Mouse (Mus musculus): ENCODE results near the gene Zfp619.
A peak's percentile ranks its signal among the peaks of the same experiment; 100 is the strongest.
"Not testable (repeated sequence)": the region's sequence is repeated elsewhere in the genome, so short reads cannot be mapped to it uniquely, and the experiment has no call there.

Gene Zfp619

GRCm38 (mm10) chr7:39517616-39518177 is at the start of gene Zfp619:
TSS of gene Zfp619 (plus strand) at chr7:39517766.
- peak; percentile 96 for DNase-seq

DNA sequence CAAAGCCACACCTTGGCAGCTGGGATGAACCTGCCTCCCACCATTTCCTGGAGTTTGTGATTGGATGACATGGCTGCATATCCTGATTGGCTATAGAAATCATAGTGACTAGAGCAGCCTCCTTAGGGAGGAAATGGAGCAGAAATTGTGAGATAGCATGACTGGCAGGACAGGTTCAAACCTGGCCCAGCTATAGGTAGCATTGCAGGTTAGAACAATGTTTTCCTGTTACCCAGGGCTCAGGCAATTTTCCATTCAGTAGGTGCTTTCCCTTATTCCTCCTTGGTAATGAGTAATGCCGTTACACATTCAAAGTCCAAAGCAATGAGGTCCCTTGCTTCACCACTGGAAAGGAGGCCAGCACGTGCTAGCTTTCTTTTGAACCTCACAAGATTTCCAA is 38.6 kb upstream of the Zfp619 start:
- DNase-seq, result no peak

- peak; percentile 31 for DNase-seq
Measured at GRCm38 (mm10) chr7:39484384-39484783, 33.2 kb upstream of the Zfp619 start.

DNA sequence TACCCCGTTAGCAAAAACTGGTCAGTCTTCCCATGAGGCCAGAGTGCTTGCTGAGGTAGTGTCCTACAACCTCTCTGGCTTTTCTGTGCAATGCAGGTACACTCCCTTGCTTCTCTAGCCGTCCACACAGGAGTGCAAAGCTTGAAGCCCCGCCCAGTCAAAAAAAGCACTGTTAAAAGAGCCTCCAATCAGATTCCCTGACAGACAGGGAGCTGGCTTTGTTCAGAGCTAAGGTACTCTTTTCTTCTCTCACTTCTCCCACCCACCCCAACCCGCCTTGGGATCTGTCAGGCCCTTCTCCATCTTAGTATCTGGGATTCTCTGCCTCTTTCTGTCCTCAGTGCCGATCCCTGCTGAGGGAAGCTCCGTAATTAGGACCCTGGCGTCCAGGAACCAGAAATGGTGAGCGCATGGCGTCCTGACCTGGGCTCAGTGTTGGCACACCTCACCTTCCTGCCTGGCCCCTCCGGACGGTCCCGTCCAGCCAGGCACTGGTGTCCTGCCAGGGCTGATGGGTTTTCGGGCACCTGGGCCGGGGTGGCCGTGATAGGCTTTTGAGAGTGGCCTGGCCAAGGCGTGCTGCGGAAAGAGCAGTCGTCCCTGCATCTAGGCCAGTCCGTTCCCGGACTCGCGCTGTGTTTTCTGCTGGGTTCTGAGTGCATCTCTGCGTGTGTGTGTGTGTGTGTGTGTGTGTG is 30.3 kb upstream of the Zfp619 start:
- DNase-seq, result peak; percentile 77

DNA sequence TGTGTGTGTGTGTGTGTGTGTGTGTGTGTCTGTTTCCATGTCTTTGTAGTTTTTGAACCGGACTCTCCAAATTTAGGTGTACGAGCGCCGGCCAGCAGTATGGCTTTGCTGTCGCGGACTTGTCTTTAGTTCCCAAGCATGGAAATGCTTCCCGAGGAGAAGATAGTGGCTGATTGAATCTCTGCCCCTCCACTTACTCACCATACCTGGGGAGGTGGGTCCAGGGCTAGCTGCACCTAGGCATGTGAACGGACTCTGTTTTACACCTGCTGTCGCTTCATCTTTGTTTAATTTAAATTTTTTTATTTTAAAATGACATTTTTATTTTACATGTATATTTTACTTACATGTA is 29.7 kb upstream of the Zfp619 start:
- DNase-seq, result no peak

DNA sequence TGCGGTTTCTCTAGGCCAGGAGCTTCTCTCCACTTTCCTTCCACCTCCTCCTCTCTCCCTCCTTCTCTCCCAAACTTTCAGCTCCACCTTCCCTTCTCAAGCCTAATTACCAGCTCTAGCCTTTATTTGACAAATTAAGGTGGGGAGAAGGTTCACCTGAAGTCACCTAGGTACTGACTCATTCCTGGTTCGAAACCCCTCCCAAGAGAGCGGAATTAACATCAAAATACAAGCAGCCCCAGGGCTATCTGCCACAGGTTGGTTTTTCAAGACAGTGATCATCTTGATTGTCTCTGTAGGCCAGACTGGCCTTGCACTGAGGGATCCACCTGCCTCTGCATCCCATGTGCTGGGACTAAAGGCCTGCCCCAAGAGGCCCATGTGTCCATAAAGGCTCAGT is 22.9 kb upstream of the Zfp619 start:
- no peak for DNase-seq

DNA sequence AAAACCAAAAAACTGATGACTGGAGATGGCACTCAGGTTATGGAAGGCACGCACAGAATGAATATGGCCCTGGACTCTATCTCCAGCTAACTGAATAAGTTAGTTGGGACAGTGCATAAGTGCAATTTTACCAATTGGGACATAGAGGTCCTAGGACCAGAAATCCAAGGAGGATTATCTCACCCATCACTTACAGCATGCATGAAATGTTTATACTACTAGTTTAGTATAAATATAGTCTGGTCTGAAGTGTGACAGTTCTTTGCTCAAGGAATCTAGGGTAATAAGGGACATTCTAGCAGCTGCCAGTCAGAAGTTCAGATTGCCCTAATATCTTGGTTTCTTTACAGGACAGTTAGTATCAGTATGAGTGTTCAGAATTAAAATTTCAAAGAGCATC is 13.5 kb upstream of the Zfp619 start:
- DNase-seq, result no peak

DNA sequence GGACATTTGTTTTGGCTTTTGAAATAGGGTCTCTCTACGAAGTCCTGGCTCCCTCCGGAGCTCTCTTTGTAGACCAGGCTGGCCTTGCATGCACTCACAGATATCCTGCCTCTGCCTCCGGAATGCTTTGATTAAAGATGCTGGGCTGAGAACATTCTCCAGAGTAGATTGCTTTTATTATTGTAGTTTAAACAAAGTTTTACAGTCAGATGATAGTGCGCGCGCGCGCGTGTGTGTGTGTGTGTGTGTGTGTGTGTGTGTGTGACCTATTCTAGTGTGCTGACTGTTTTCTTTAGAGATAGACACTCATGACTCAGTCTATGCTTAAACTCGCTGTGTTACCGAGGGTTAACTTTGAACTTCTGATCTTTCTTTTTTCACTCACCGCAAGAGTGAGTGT is 796 bp downstream of the Zfp619 start:
- peak; percentile 55 for DNase-seq

- no peak for DNase-seq
Measured at GRCm38 (mm10) chr7:39523703-39524424, 6.3 kb downstream of the Zfp619 start.

DNA sequence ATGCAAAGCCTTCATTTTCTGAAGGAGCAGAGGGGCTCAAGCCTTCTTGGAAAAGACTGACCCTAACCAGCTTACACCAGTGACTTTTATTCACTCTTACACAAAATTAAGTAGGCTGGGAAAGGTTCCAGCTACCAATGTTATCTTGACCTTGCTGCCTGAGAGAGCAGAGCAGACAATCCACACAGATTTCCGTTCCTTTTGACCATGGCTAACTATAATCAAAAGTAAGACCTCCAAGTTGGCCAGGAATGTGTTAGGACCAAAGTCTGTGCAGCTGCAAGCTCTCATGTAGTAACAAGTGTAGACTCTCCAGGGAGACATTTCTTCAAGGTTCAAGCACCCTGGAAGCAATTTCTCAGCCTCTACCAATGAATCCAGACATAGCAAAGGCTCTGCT is 25.6 kb downstream of the Zfp619 start:
- peak; percentile 12 for DNase-seq

- peak; percentile 78 for DNase-seq
Measured at GRCm38 (mm10) chr7:39544242-39545111, 26.9 kb downstream of the Zfp619 start.

GRCm38 (mm10) chr7:39545134-39545533 is 27.6 kb downstream of the Zfp619 start:
- no peak for DNase-seq

- peak; percentile 36 for DNase-seq
Measured at GRCm38 (mm10) chr7:39549336-39549735, 31.8 kb downstream of the Zfp619 start.

DNA sequence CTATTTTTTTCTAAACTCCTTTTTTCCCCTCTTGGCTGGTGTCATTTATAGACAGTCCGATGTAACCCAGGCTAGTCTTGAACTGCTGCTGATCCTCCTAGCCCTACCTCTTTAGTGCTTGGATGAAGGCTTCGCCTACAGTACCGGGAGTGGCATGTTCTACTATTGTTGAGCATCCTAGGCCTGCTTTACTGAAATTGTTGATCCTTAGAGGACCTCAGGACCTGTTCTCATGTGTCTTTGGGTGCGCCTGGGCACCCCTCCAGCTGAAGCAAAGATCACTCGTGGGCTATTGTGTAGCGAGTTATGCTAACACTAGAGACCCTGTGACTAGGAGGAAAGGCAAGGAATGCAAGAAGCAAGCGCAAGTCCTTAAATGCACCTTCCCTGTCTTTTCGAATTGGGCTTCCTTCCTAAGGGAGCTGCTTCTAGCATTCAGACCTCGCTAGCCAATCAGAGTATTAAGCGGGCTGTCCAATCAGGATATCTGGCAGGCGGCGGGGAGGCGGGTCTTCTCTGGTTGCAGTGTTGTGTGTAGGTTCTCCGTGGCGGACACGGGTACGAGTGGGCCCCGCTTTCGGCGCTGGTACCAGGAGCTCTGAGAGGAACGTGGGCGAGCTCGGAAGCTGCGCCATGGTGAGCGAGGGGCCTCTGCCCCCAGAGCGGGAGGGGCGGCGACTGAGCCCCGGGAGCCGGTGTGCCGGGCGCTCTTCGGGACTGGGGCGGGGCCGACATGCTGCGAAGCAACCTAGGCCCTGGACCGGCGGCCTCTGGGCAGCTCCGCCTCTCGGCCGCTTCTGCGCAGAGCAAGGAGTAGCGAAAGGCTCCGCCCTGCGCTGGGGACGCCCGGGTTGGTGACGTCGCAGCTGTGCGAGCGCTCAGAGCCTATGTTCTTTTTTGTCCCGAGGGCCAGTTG is 34.7 kb downstream of the Zfp619 start:
- peak; percentile 99 for DNase-seq

- no peak for DNase-seq
Measured at GRCm38 (mm10) chr7:39552993-39553392, 35.4 kb downstream of the Zfp619 start.

DNA sequence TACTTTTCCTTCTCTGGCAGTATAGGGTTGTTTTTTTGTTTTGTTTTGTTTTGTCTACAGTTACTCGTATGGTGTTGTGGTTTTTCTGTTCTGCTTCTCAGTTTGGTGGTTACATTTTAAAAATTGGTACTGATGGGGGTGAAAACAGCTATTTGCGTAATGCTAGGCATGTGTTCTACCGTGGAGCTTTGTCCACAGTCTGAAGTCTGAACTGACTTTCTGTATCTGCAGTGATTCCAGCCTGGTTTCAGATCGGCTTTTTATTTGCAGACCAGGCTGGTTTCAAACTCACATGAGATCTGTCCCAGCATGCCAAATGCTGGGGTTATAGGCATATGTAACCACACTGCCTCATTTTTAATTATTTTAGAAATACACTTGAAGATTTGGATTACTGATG is 36.3 kb downstream of the Zfp619 start:
- no peak for DNase-seq

DNA sequence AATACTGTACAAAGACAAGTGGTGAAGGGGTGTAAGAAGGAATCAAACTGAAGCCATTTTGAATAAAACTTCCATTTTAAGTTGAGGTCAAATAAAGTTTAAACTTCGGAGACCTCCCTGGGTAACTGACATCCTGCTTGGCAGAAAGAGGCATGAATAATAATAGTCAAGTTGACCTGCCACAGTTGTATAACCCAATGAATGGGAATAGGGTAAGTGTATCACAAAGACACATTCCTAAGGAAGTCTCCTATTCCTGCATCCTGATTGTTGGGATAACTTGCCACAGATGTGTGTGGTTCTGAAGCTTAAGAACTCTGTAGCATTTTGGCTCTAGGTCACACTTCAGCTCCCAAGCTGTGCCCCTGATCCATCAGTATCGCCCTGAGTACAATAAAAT is 62.5 kb downstream of the Zfp619 start:
- no peak for DNase-seq

DNA sequence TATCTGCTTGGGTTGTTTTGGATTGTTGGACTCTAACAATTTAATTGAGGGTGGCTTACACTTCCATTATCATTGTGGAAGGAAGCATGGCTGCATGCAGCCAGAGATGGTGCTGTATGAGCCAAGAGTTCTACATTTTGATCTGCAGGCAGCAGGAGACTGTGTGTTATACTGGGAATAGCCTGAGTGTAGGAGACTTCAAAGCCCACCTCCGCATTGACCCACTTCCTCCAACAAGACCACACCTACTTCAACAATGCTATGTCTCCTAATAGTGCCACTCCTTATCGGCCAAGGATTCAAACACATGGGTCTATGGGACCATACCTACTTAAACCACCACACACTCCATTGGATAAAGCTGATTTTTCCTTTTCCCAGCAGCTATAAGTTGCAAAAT is 63.0 kb downstream of the Zfp619 start:
- no peak for DNase-seq

GRCm38 (mm10) chr7:39586834-39587233 is 69.3 kb downstream of the Zfp619 start:
- DNase-seq, result not testable (repeated sequence)

GRCm38 (mm10) chr7:39588037-39588436 is 70.5 kb downstream of the Zfp619 start:
- no peak for DNase-seq

DNA sequence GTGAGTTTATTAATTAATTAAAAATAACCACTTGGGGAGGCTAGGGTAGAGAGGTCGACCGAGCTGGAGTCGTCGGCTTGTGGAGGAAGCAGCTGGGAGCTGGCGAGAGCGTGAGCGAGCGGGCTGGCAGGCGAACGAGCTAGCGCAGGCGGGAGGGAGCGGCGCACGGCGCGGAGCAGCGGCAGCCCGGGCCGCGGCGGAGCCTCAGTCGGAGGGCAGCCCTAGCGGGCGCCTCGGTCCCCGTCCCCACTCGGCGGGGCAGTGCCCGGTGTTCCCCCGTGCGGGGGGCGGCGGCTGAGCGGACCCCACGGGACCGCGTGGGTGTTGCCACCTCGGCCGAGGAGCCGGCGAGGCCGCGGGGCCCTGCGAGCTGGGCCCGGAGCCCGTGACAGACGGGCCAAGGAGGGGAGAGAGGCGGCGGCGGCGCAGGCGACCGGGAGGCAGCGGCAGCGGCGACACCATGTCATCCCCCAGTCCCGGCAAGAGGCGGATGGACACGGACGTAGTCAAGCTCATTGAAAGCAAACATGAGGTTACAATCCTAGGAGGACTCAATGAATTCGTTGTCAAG is 71.0 kb downstream of the Zfp619 start:
- peak; percentile 60 for DNase-seq

GRCm38 (mm10) chr7:39589044-39589443 is 71.5 kb downstream of the Zfp619 start:
- not testable (repeated sequence) for DNase-seq
